Mouse (Mus musculus) embryonic facial prominence, embryonic 10.5 days (tissue): ENCODE measurements at regions not wholly inside any gene's neighbourhood (a gene's known extent, or its start where the extent isn't known, plus 50 kb on each side); places are given as distances from the start of the nearest gene placed in this dataset. TPM values are rescaled to one million over a fixed set of nuclear protein-coding genes. Genes with fewer than 3 reads are reported as not detected.

Experiments used
- DNase-seq: peaks from one replicate; pipeline ENCODE4 v3.0.0-alpha.2; 2017; ENCODE audit warnings: low spot score
- H3K27ac ChIP-seq: fragments of 300-500 bp; sonication (generic); replicated peaks from 2 replicates; pipeline ENCODE4 v1.5.1; 2016; ENCODE audit warnings: mild to moderate bottlenecking
- H3K27me3 ChIP-seq: fragments of 300-500 bp; sonication (generic); replicated peaks from 2 replicates; pipeline ENCODE4 v1.6.1; 2016; ENCODE audit warnings: low read depth, mild to moderate bottlenecking; ENCODE audit not compliant: poor library complexity, severe bottlenecking
- H3K36me3 ChIP-seq: fragments of 300-500 bp; sonication (generic); replicated peaks from 2 replicates; pipeline ENCODE4 v1.6.1; 2016; ENCODE audit warnings: mild to moderate bottlenecking, moderate library complexity
- H3K4me1 ChIP-seq: fragments of 300-500 bp; sonication (generic); 2 replicates; pipeline ENCODE4 v1.6.1; 2016
- H3K4me3 ChIP-seq: fragments of 300-500 bp; sonication (generic); 2 replicates; pipeline ENCODE4 v1.5.1; 2016; ENCODE audit warnings: mild to moderate bottlenecking, moderate library complexity
- H3K9me3 ChIP-seq: fragments of 300-500 bp; sonication (generic); 2 replicates; pipeline ENCODE4 v1.6.1; 2016; ENCODE audit warnings: mild to moderate bottlenecking
- WGBS: fragments of 180-500 bp; shearing (Covaris S2); methylation state at CpG from one replicate; pipeline ENCODE4 v1.1.7; 2016; 5-methylcytosine and 5-hydroxymethylcytosine counted together
- microRNA-seq: library from miRNA; unstranded; fragments of <30 nt; microRNA quantifications from one replicate; pipeline ENCODE4, GENCODE M21; 2017

GRCm38 (mm10) chr3:3000199-3000598 lies 2750.4 kb upstream of the Gm8797 start:
- H3K4me1 ChIP-seq, result no peaks in the 10 kb centered on the region
- DNase-seq, result peak; percentile 1
- no peaks in the 10 kb centered on the region for H3K36me3 ChIP-seq
- H3K27ac ChIP-seq, result no peak overlapping the region
- no peak overlapping the region for H3K4me3 ChIP-seq
- H3K27me3 ChIP-seq, result no peaks in the 10 kb centered on the region
- peaks cover 46% of the 10 kb centered on the region for H3K9me3 ChIP-seq

DNA sequence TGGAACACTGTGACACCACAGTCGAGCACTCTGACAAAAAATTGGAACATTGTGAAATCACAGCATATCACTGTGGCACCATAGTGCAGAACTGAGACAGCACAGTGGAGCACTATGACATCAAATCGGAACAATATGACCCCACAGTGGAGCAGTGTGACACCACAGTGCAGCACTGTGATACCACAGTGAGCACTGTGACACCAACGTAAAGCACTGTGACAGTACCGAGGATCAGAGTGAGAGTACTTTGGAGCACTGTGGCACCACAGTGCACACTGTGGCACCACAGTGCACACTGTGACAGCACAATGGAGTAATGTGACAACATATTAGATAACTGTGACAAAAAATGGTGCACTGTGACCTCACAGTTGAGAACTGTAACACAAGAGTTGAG lies 2749.4 kb upstream of the Gm8797 start:
- Histone ChIP-seq H3K9me3 (peaks cover 57% of the 10 kb centered on the region), H3K4me1 (no peaks in the 10 kb centered on the region), H3K27ac (no peak overlapping the region), H3K4me3 (no peak overlapping the region), H3K36me3 (no peaks in the 10 kb centered on the region), H3K27me3 (no peaks in the 10 kb centered on the region)
- DNase-seq, result no peak
- WGBS, result 73% methylated on average over 4 of the region's 4 CpGs

- Histone ChIP-seq H3K4me1 (no peaks in the 10 kb centered on the region), H3K9me3 (peaks cover 61% of the 10 kb centered on the region), H3K4me3 (no peak overlapping the region), H3K27me3 (no peaks in the 10 kb centered on the region), H3K27ac (no peak overlapping the region), H3K36me3 (no peaks in the 10 kb centered on the region)
- no peak for DNase-seq
Observed at GRCm38 (mm10) chr3:3001639-3002038, 2749.0 kb upstream of the Gm8797 start.

- no peaks in the 10 kb centered on the region for H3K4me1 ChIP-seq
- no peak overlapping the region for H3K4me3 ChIP-seq
- H3K27ac ChIP-seq, result no peak overlapping the region
- no peaks in the 10 kb centered on the region for H3K27me3 ChIP-seq
- DNase-seq, result no peak
- 83% methylated on average over 1 of the region's 1 CpGs for WGBS
- H3K36me3 ChIP-seq, result no peaks in the 10 kb centered on the region
- H3K9me3 ChIP-seq, result peaks cover 79% of the 10 kb centered on the region
Observed at GRCm38 (mm10) chr3:3003425-3003824, 2747.2 kb upstream of the Gm8797 start.

- H3K27ac ChIP-seq, result no peak overlapping the region
- no peaks in the 10 kb centered on the region for H3K27me3 ChIP-seq
- no peak overlapping the region for H3K4me3 ChIP-seq
- H3K36me3 ChIP-seq, result no peaks in the 10 kb centered on the region
- no peaks in the 10 kb centered on the region for H3K4me1 ChIP-seq
- WGBS, result 72% methylated on average over 1 of the region's 1 CpGs
- DNase-seq, result peak; percentile 4
- H3K9me3 ChIP-seq, result peaks cover 93% of the 10 kb centered on the region
Observed at GRCm38 (mm10) chr3:3011111-3011510, 2739.5 kb upstream of the Gm8797 start.

DNA sequence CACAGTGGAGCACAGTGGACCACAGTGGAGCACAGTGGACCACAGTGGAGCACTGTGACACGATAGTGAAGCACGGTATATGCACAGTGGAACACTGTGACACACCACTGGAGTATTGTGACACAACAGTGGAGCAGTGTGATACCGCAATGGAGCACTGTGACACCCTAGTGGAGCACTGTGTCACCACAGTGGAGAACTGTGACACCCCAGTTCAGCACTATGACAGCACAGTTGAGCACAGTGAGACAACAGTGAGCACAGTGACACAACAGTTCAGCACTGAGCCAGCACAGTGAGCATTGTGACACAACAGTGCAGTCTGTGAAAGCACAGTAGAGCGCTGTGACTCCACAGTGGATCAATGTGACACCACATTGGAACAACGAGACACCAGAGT lies 2737.7 kb upstream of the Gm8797 start:
- Histone ChIP-seq H3K27ac (no peak overlapping the region), H3K36me3 (no peaks in the 10 kb centered on the region), H3K4me1 (no peaks in the 10 kb centered on the region), H3K9me3 (peaks cover 88% of the 10 kb centered on the region), H3K4me3 (no peak overlapping the region), H3K27me3 (no peaks in the 10 kb centered on the region)
- DNase-seq, result peak; percentile 2
- WGBS, result 81% methylated on average over 5 of the region's 5 CpGs

GRCm38 (mm10) chr3:3014978-3015377 lies 2735.6 kb upstream of the Gm8797 start:
- no peaks in the 10 kb centered on the region for H3K36me3 ChIP-seq
- no peak for DNase-seq
- peaks cover 79% of the 10 kb centered on the region for H3K9me3 ChIP-seq

DNA sequence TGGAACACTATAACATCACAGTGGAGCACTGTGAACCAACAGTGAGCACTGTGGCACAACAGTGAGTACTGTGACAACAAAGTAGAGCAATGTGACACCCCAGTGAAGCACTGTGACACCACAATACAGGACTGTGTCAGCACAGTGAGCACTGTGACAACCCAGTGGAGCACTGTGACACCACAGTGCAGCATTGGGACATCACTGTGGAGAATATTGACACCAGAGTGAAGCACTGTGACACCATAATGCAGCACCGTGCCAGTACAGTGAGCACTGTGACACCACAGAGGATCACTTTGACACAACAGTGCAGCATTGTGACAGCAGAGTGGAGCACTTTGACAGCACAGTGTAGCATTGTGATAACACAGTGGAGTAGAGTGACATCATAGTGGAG lies 2734.0 kb upstream of the Gm8797 start:
- H3K36me3 ChIP-seq, result no peaks in the 10 kb centered on the region
- no peaks in the 10 kb centered on the region for H3K27me3 ChIP-seq
- no peaks in the 10 kb centered on the region for H3K4me1 ChIP-seq
- no peak overlapping the region for H3K4me3 ChIP-seq
- WGBS, result 84% methylated on average over 1 of the region's 1 CpGs
- H3K27ac ChIP-seq, result no peak overlapping the region
- DNase-seq, result peak; percentile 5
- peaks cover 72% of the 10 kb centered on the region for H3K9me3 ChIP-seq

More at GRCm38 (mm10) chr3:3014978-3015377, 2735.6 kb upstream of the Gm8797 start:
- H3K27ac ChIP-seq, result no peak overlapping the region
- no peaks in the 10 kb centered on the region for H3K27me3 ChIP-seq
- H3K4me1 ChIP-seq, result no peaks in the 10 kb centered on the region
- H3K4me3 ChIP-seq, result no peak overlapping the region

DNA sequence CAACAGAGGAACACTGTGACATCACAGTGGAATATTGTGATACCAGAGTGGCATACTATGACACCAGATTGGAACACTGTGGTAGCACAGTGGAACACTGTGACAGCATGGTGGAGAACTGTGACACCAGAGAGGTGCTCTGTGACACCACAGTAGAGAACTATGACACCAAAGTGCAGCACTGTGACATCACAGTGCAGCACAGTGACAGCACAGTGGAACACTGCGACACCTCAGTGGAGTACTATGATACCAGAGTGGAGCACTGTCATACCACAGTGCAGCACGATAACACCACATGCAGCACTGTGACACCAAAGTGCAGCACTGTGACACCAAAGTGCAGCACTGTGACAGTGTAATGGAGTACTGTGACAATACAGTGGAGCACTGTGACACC lies 2717.8 kb upstream of the Gm8797 start:
- no peaks in the 10 kb centered on the region for H3K27me3 ChIP-seq
- H3K4me3 ChIP-seq, result no peak overlapping the region
- 82% methylated on average over 2 of the region's 2 CpGs for WGBS
- H3K36me3 ChIP-seq, result no peaks in the 10 kb centered on the region
- no peak for DNase-seq
- no peaks in the 10 kb centered on the region for H3K4me1 ChIP-seq
- H3K27ac ChIP-seq, result no peak overlapping the region
- H3K9me3 ChIP-seq, result peaks cover 75% of the 10 kb centered on the region

Small RNA genes lying in the stretch of these regions (microRNA-seq; reads per million reads assigned to microRNA genes)
- gene Gm27460, result not detected
- gene Gm28002, result not detected
